Mouse (Mus musculus) hindbrain, embryonic 16.5 days (tissue): ENCODE results near the gene Gstm3. TPM values are rescaled to one million over a fixed set of nuclear protein-coding genes. Genes with fewer than 3 reads are reported as not detected.
A peak's percentile ranks its signal among the peaks of the same experiment; 100 is the strongest.
"Not testable (repeated sequence)": the region's sequence is repeated elsewhere in the genome, so short reads cannot be mapped to it uniquely, and the experiment has no call there.

Experiments used
- ATAC-seq: fragments of 200-750 bp; cut with Nextera tagmentation; 2 replicates; pipeline ENCODE4 v1.8.0; 2017; ENCODE audit warnings: moderate TSS enrichment, moderate library complexity
- H3K27ac ChIP-seq: fragments of 300-500 bp; sonication (generic); 2 replicates; pipeline ENCODE4 v1.5.1; 2014; ENCODE audit warnings: low read depth, mild to moderate bottlenecking, control low read depth, low read length, moderate library complexity
- H3K27me3 ChIP-seq: fragments of 300-500 bp; sonication (generic); replicated peaks from 2 replicates; pipeline ENCODE4 v1.6.1; 2014; ENCODE audit warnings: low read length; ENCODE audit not compliant: control insufficient read depth, insufficient read depth
- H3K36me3 ChIP-seq: fragments of 300-500 bp; sonication (generic); 2 replicates; pipeline ENCODE4 v1.6.1; 2014; ENCODE audit warnings: mild to moderate bottlenecking, low read length, moderate library complexity, mixed read lengths; ENCODE audit not compliant: control insufficient read depth, insufficient read depth
- H3K4me1 ChIP-seq: fragments of 300-500 bp; sonication (generic); 2 replicates; pipeline ENCODE4 v1.6.1; 2014; ENCODE audit warnings: low read depth, low read length; ENCODE audit not compliant: control insufficient read depth, insufficient read depth
- H3K4me2 ChIP-seq: fragments of 300-500 bp; sonication (generic); 2 replicates; pipeline ENCODE4 v1.6.1; 2014; ENCODE audit warnings: mild to moderate bottlenecking, low read length, control low read depth, moderate library complexity
- H3K4me3 ChIP-seq: fragments of 300-500 bp; sonication (generic); 2 replicates; pipeline ENCODE4 v1.5.1; 2014; ENCODE audit warnings: mild to moderate bottlenecking, low read length, control low read depth, moderate library complexity
- H3K9ac ChIP-seq: fragments of 300-500 bp; sonication (generic); 2 replicates; pipeline ENCODE4 v1.6.1; 2014; ENCODE audit warnings: low read depth, mild to moderate bottlenecking, control low read depth, low read length, moderate library complexity
- H3K9me3 ChIP-seq: fragments of 300-500 bp; sonication (generic); 2 replicates; pipeline ENCODE4 v1.6.1; 2014; ENCODE audit warnings: mild to moderate bottlenecking, low read length, moderate library complexity; ENCODE audit not compliant: control insufficient read depth
- WGBS: fragments of 180-500 bp; shearing (Covaris S2); extraction: QIAGEN DNeasy Blood & Tissue Kit; methylation state at CpG from one replicate; pipeline ENCODE4 v1.1.7; 2014; 5-methylcytosine and 5-hydroxymethylcytosine counted together
- polyA plus RNA-seq: library from polyadenylated mRNA; unstranded; fragments of >200 nt; fragmentation: Nextera tagmentation; extraction: Ambion mirVana; gene quantifications from 2 replicates; pipeline ENCODE4 v1.2.1, GENCODE M21; 2015

The Gstm3 gene
- not detected in 2 replicates for polyA plus RNA-seq

DNA sequence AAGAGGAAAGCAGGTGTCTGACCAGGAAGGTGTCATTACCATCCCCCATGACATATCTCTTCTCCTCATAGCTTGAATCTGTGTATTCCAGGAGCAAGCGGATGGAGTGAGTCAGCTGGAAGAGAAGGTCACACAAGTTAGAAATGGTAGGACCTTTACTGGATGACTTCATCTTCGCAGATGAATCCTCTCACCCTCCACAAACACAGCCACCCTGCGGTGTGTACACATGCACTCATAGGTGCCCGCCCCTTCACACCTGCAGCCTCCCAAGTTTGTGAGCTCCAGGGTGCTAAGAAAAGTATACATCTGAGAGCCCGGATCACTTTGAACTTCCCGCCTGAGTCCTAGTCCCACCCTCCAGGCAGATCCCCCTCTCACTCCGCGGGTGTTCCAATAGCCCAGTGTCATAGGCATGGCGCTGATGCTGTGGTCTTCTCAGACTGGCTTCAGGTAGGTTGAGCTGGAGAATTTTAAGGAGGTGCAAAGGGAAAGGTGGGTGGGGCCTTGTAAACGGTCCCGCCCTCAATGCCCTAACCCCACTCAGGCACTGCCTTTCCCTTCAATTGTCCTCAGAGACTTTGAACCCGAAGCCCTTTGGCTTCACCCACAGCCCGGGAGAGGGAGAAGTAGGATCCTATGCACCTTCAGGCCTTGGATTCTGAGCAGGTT, at the start of gene Gstm3:
TSS of gene Gstm3 (minus strand) at position 560 of the 672 bp plus-strand sequence.
- H3K4me3 ChIP-seq: no peak within 1 kb of the TSS
- H3K27ac ChIP-seq: no peak within 1 kb of the TSS
- no peak within 1 kb of the TSS for H3K4me2 ChIP-seq
- no peak within 1 kb of the TSS for H3K9ac ChIP-seq
- ATAC-seq: no peak
- no peaks in the 10 kb centered on the region for H3K9me3 ChIP-seq
- H3K4me1 ChIP-seq: no peaks in the 10 kb centered on the region
- H3K36me3 ChIP-seq: no peaks in the 10 kb centered on the region
- no peaks in the 10 kb centered on the region for H3K27me3 ChIP-seq
- WGBS: 66% methylated on average over 13 of the region's 13 CpGs

DNA sequence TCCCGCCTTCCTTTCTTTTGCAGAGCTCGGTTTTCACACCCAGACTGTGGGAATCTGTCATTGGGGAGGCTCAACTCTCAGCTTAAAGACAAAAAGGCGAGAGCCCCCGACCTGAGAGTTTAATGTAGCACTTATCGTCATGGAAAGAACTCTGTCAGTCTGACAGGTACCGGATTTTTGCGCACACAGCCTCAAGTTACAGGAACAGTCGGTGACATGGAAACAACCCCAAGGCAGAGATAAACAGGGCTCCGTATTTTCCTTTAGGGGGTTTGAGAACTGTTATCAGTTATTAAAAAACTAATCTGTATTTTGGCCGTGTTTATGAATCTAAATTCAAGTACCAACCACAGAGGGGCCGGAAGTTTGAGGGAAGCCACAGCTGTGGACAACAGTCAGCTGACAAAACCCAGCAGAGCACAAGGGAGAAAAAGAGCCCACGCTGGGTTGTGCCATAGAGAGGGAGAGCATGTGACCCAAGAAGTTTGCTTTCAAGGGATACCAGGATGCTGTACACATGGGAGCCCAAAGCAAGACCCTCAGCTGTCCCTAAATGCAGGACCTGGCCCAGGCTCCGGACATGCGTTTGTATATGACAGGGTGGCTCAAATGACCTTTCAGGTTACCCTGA, 49.2 kb upstream of the Gstm3 start:
- H3K9me3 ChIP-seq: no peaks in the 10 kb centered on the region
- WGBS: 29% methylated on average over 14 of the region's 14 CpGs
- H3K4me2 ChIP-seq: peak overlapping the region; percentile 75
- H3K27me3 ChIP-seq: no peaks in the 10 kb centered on the region
- H3K36me3 ChIP-seq: no peaks in the 10 kb centered on the region
- no peak for ATAC-seq
- H3K9ac ChIP-seq: peak overlapping the region; percentile 65
- H3K4me3 ChIP-seq: peak overlapping the region; percentile 50
- peaks cover 8% of the 10 kb centered on the region for H3K4me1 ChIP-seq
- peak overlapping the region; percentile 85 for H3K27ac ChIP-seq

DNA sequence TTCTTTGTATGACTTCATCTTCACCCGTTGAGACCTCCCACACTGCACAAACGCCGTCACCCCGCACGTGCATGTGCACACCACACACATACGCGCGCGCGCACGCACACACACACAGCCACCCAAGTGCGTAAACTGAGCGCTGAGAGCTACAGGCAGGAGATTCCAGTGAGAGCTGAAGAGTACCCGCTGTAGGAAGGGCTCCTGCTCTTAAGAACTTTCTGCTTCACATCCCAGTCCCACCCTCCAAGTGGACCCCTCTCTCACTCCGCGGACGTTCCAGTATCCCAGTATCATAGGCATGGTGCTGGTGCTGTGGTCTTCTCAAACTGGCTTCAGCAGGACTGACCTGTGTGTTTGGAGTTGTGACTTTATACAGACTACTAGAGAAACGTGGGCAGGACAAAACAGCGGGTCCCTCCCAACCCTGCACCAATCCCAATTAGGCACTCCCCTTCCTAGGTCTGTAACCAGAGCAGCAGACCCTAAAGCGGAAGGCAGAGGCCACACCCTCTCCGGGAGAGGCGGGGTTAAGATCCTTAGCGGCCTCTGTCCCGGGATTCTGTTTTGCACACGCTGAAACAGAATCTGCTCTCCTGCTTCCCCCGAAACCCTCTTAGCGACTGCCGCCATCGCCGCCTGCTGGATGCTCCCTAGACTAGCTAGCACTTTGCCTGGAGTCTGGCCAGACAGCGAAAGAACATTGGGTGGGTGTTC, 48.5 kb upstream of the Gstm3 start, which contains the start of gene Gstm1:
TSS of gene Gstm1 (minus strand) at position 501 of the 717 bp plus-strand sequence.
- Histone ChIP-seq H3K4me2 (peak within 1 kb of the TSS; percentile 75), H3K9ac (peak within 1 kb of the TSS; percentile 65), H3K27ac (peak within 1 kb of the TSS; percentile 85), H3K27me3 (no peaks in the 10 kb centered on the region), H3K4me1 (peaks cover 8% of the 10 kb centered on the region), H3K36me3 (no peaks in the 10 kb centered on the region), H3K4me3 (peak within 1 kb of the TSS; percentile 50), H3K9me3 (no peaks in the 10 kb centered on the region)
- peak; percentile 96 for ATAC-seq
- WGBS: under 1% methylated on average over 31 of the region's 31 CpGs

DNA sequence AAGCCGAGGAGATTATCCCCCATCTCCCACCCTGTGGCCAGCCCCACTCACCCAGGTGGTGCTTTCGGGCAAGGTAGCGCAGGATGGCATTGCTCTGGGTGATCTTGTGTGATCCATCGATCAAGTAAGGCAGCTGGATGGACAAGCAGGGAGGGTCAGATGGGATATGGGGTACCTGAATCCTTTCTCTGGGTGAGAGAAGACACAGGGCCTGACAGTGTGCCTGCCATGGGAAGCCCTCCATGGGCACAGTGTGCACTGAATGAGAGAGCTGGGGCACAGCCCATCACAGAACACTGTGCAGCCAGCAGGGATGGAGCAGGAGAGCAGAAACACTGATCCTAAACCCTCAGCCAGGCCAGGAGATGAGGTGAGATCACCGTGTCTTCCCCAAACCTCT, 47.4 kb upstream of the Gstm3 start:
- H3K4me3 ChIP-seq, H3K9me3 ChIP-seq, H3K36me3 ChIP-seq, ATAC-seq, H3K27me3 ChIP-seq, H3K27ac ChIP-seq: not testable (repeated sequence)
- WGBS: 92% methylated on average over 5 of the region's 5 CpGs
- Histone ChIP-seq H3K4me1 (peaks cover 10% of the 10 kb centered on the region), H3K4me2 (peak overlapping the region; percentile 75), H3K9ac (peak overlapping the region; percentile 14; the same call in 1 of the 2 replicates)

DNA sequence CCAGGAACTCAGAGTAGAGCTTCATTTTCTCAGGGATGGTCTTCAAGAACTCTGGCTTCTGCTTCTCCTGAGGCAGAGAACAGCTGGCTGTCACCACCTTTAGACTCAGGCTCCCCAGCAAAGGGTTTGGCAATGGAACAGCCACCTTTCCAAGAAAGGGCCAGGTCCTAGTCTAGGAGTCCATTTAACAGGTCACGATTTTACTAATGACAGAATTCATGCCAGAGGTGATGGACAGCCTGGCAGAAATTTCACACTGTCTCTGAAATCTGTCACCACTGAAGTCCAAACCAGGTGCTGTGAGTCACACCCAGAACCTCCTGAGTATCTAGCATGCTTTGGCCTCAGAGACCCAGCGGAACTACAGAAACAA, 45.9 kb upstream of the Gstm3 start:
- WGBS: 98% methylated on average over 2 of the region's 2 CpGs
- H3K27me3 ChIP-seq: no peaks in the 10 kb centered on the region

DNA sequence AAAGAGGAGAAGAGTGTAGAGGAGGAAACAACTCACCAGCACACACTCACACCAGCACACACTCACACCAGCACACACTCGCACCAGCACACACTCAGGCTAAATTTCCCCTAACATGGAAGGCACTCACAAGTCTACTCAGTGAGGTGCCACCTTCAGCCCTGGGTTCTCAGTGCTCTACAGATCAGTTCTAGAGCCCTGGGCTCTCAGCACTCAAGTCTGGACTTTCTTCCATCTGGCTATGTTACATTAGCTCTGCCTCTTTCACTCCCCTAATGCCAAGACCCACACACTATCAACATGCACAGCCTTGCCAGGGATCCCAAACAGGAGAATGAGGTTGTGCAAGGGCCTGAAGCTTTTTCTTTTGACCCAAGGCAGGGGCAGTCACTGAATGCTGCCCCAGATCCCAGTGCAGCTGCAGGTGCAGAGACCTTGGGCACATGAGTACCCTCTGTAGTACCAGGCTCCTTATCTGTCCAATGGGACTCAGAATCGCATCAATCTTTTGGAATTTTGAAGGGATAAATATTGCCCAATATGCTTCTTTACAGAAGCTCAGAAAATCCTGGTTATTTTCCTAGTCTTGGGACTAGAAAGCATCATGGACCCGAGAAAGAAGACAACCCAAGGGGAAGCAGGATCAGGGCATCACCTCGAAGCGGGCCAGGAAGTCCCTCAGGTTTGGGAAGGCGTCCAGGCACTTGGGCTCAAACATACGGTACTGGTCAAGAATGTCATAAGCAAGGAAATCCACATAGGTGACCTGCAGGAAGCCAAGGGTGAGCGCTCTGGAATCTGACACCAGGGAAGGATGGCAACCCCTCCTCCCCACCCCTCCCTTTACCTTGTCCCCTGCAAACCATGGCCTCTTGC, 45.3 kb upstream of the Gstm3 start:
- Histone ChIP-seq H3K27me3 (no peaks in the 10 kb centered on the region), H3K4me3 (no peak overlapping the region), H3K4me1 (peaks cover 15% of the 10 kb centered on the region), H3K27ac (no peak overlapping the region; the same call in 1 of the 2 replicates), H3K36me3 (no peaks in the 10 kb centered on the region), H3K4me2 (no peak overlapping the region; the same call in 1 of the 2 replicates), H3K9ac (no peak overlapping the region), H3K9me3 (no peaks in the 10 kb centered on the region)
- ATAC-seq: no peak
- 88% methylated on average over 7 of the region's 8 CpGs for WGBS

More for the DNA sequence above, 45.9 kb upstream of the Gstm3 start:
- Histone ChIP-seq H3K4me1 (peaks cover 15% of the 10 kb centered on the region), H3K27ac (no peak overlapping the region), H3K4me2 (no peak overlapping the region), H3K9me3 (no peaks in the 10 kb centered on the region), H3K36me3 (no peaks in the 10 kb centered on the region), H3K9ac (no peak overlapping the region), H3K4me3 (no peak overlapping the region)
- ATAC-seq: no peak

DNA sequence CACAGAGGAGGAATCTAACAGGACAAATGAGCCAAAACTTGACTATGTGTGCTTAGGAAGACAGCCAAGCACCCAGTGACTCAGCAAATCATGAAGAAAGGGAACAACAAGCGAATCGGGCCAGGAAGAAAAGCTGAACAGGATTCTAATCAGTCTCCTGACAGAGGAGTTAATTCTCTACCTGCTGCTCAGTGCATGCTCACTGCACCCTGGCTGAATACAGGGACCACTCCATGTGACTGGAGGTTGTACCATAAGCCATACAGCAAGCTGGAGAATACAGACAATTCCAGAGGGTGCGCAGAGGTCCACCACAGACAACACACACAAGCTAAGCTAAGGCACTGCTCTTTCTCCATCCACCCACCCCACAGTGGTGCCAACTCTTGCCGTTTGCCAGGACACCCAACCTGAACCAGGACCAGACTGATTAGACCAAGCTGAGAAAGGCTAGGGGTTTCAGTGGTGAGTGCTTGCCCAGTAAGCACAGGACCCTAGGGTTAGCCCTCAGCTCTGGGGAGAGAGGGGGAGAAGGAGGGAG, 44.3 kb upstream of the Gstm3 start:
- no peak overlapping the region for H3K9ac ChIP-seq
- no peak overlapping the region for H3K4me3 ChIP-seq
- H3K4me1 ChIP-seq: peaks cover 13% of the 10 kb centered on the region
- H3K36me3 ChIP-seq: no peaks in the 10 kb centered on the region
- H3K4me2 ChIP-seq: no peak overlapping the region; the same call in 1 of the 2 replicates
- ATAC-seq: no peak
- H3K27me3 ChIP-seq: no peaks in the 10 kb centered on the region
- H3K9me3 ChIP-seq: no peaks in the 10 kb centered on the region
- 67% methylated on average over 4 of the region's 4 CpGs for WGBS
- no peak overlapping the region; the same call in 1 of the 2 replicates for H3K27ac ChIP-seq

DNA sequence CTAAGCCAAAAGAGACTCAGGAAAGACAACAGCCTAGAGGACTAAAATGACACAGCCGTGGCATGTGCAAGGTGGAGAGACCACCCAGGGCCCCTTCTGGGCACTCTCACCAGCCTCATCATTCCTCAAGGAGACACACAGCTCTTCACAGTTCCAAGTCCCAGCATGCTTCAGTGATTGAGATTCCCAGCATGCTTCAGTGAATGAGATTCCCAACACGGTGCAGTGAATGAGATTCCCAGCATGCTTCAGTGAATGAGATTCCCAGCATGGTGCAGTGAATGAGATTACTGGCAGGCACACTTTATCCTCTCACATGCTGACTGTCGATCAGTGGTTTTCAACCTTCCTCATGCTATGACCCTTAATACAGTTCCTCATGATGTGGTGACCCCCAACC, 42.5 kb upstream of the Gstm3 start:
- Histone ChIP-seq H3K9me3 (no peaks in the 10 kb centered on the region), H3K4me2 (no peak overlapping the region), H3K27me3 (no peaks in the 10 kb centered on the region), H3K36me3 (no peaks in the 10 kb centered on the region), H3K27ac (no peak overlapping the region), H3K4me1 (peaks cover 8% of the 10 kb centered on the region; the same call in 1 of the 2 replicates), H3K4me3 (no peak overlapping the region), H3K9ac (no peak overlapping the region)
- peak; percentile 70 for ATAC-seq
- 19% methylated on average over 3 of the region's 3 CpGs for WGBS
